8 mouse cellular contexts compared by ENCODE assay signal in the genomic region with DNA sequence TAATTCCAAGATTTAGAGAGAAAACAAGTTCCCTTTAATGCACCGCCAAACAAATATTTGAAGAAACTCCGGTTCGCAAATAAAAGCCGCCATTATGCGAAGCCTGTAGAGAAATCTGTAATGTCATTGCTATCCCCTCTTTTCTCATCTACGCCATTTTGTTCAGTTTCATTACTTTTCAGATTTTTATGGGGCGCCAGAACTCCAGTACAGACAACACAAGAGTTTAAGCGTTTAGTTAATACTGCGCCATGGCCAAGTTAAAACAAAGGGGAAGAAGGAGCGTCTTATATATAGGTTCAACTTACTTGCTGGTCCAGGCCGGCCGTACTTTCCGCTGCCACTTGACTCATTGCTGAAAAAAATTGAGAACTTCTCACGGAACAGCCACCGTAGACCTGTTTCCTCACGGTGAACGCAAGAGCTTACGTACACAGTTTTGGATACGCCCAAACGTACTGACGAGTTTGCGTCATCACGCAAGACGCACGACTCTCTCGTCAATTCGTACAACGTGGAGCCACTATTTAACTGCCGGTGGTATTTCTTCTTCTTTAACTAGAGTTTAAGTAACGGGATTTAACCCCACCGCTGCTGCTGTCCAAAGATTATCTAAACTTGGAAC. TPM values are rescaled to one million over a fixed set of nuclear protein-coding genes. Genes with fewer than 3 reads are reported as not detected.
A peak's percentile ranks its signal among the peaks of the same experiment; 100 is the strongest.
DNase-seq lines count a peak whose midpoint lies in the region; ATAC-seq and TF ChIP-seq lines count a peak whose summit lies in the region.

A gene (minus strand): TSS at position 459 of the 625 bp plus-strand sequence.

- H3K36me3 ChIP-seq in MEL (ENCODE audit: control insufficient read depth in 1 of 2, insufficient read depth in 2 of 2, low read length in 2 of 2), result peaks cover 12 to 31% of the 10 kb centered on the region in 2 experiments
- no peaks in the 10 kb centered on the region for H3K36me3 ChIP-seq in intestine, postnatal 0 days (ENCODE audit: control insufficient read depth, insufficient read depth)
- H3K36me3 ChIP-seq in lung, embryonic 15.5 days, result no peaks in the 10 kb centered on the region
- no peaks in the 10 kb centered on the region for H3K36me3 ChIP-seq in neural tube, embryonic 15.5 days

- no peak for TF ChIP-seq POLR2A in MEL (IDR thresholded peaks at IDR 0.05; ENCODE audit: control insufficient read depth in 1 of 2, insufficient read depth in 1 of 2, low read depth in 1 of 2, low read length in 2 of 2, poor library complexity in 1 of 2)

- peak within 1 kb of the TSS; percentile 88 for H3K27ac ChIP-seq in MEL (ENCODE audit: control insufficient read depth, low read depth, low read length)
- H3K27ac ChIP-seq in intestine, postnatal 0 days (ENCODE audit: low read depth, low read length), result peak within 1 kb of the TSS; percentile 74; the same call in 1 of the 2 replicates
- H3K27ac ChIP-seq in lung, embryonic 15.5 days, result peak within 1 kb of the TSS; percentile 76
- peak within 1 kb of the TSS; percentile 51 for H3K27ac ChIP-seq in neural tube, embryonic 15.5 days (replicated peaks)

- TF ChIP-seq RAD21 in MEL (IDR thresholded peaks at IDR 0.05; ENCODE audit: low read depth, low read length), result no peak

- peaks cover 15% of the 10 kb centered on the region for H3K79me2 ChIP-seq in MEL (ENCODE audit: control insufficient read depth, insufficient read depth, low read length, poor library complexity)

- H3K9ac ChIP-seq in MEL (ENCODE audit: control insufficient read depth, low read depth, low read length, poor library complexity, severe bottlenecking), result peak within 1 kb of the TSS; percentile 74
- peak within 1 kb of the TSS; percentile 26; the same call in 1 of the 2 replicates for H3K9ac ChIP-seq in intestine, postnatal 0 days (ENCODE audit: low read depth, low read length)
- H3K9ac ChIP-seq in lung, embryonic 15.5 days, result peak within 1 kb of the TSS; percentile 22; the same call in 1 of the 2 replicates
- no peak within 1 kb of the TSS for H3K9ac ChIP-seq in neural tube, embryonic 15.5 days (replicated peaks)

- TF ChIP-seq CTCF in MEL (IDR thresholded peaks at IDR 0.05 in 2 of 3, conservative IDR thresholded peaks at IDR 0.05 in 1 of 3; ENCODE audit: control insufficient read depth in 1 of 3, insufficient read depth in 1 of 3, low read depth in 2 of 3, low read length in 3 of 3, poor library complexity in 1 of 3, severe bottlenecking in 1 of 3), result no peak
- TF ChIP-seq CTCF in intestine, postnatal 0 days (IDR thresholded peaks at IDR 0.05; ENCODE audit: low read depth), result no peak

- peak within 1 kb of the TSS; percentile 41 for H3K4me2 ChIP-seq in intestine, postnatal 0 days (replicated peaks; ENCODE audit: low read depth)
- H3K4me2 ChIP-seq in lung, embryonic 15.5 days, result peak within 1 kb of the TSS; percentile 34
- peak within 1 kb of the TSS; percentile 43 for H3K4me2 ChIP-seq in neural tube, embryonic 15.5 days

- no peaks in the 10 kb centered on the region for H3K4me1 ChIP-seq in MEL (ENCODE audit: control insufficient read depth in 1 of 2, insufficient read depth in 2 of 2, low read length in 2 of 2)
- no peaks in the 10 kb centered on the region for H3K4me1 ChIP-seq in intestine, postnatal 0 days (replicated peaks; ENCODE audit: control insufficient read depth, insufficient read depth, low read length)
- H3K4me1 ChIP-seq in lung, embryonic 15.5 days, result no peaks in the 10 kb centered on the region
- no peaks in the 10 kb centered on the region for H3K4me1 ChIP-seq in neural tube, embryonic 15.5 days

- 5% methylated on average over 24 of the region's 31 CpGs for WGBS in intestine, postnatal 0 days
- WGBS in lung, embryonic 15.5 days, result 1% methylated on average over 29 of the region's 31 CpGs
- 6% methylated on average over 28 of the region's 31 CpGs for WGBS in neural tube, embryonic 15.5 days

- no peak for TF ChIP-seq EP300 in MEL (IDR thresholded peaks at IDR 0.05; ENCODE audit: low read depth in 1 of 2, low read length in 2 of 2)

- H3K4me3 ChIP-seq in MEL (ENCODE audit: control insufficient read depth in 1 of 2, insufficient read depth in 1 of 2, low read depth in 2 of 2, low read length in 2 of 2), result peak within 1 kb of the TSS; percentile 91 to 98
- H3K4me3 ChIP-seq in intestine, postnatal 0 days (ENCODE audit: low read depth, low read length), result peak within 1 kb of the TSS; percentile 43
- peak within 1 kb of the TSS; percentile 44 for H3K4me3 ChIP-seq in lung, embryonic 15.5 days
- peak within 1 kb of the TSS; percentile 41 for H3K4me3 ChIP-seq in neural tube, embryonic 15.5 days (replicated peaks)

- ATAC-seq in intestine, postnatal 0 days, result peak; percentile 78
- ATAC-seq in lung, embryonic 15.5 days (ENCODE audit: borderline replicate concordance, extremely low read depth, low FRiP score, low TSS enrichment), result peak; percentile 88; the same call in 1 of the 2 replicates
- ATAC-seq in neural tube, embryonic 15.5 days (ENCODE audit: low FRiP score), result peak; percentile 98

- DNase-seq in CD4-positive helper T cell, adult 2 months (ENCODE audit: low read depth, low spot score), result peak; percentile 93
- peak; percentile 98 for DNase-seq in MEL (ENCODE audit: low read depth, low spot score)
- peak; percentile 38 for DNase-seq in embryo, embryonic 11.5 days (ENCODE audit: low read depth, low spot score)
- peak; percentile 38 for DNase-seq in gonadal fat pad, adult 2 months (ENCODE audit: low read depth)
- DNase-seq in ovary, postnatal 36 days (ENCODE audit: low spot score), result no peak

- no peaks in the 10 kb centered on the region for H3K9me3 ChIP-seq in MEL (replicated peaks; ENCODE audit: insufficient read depth, low read length)
- H3K9me3 ChIP-seq in intestine, postnatal 0 days (ENCODE audit: control insufficient read depth), result no peaks in the 10 kb centered on the region
- no peaks in the 10 kb centered on the region for H3K9me3 ChIP-seq in lung, embryonic 15.5 days
- H3K9me3 ChIP-seq in neural tube, embryonic 15.5 days (replicated peaks), result no peaks in the 10 kb centered on the region

- no peaks in the 10 kb centered on the region for H3K27me3 ChIP-seq in MEL (ENCODE audit: control insufficient read depth in 1 of 2, insufficient read depth in 2 of 2, low read length in 2 of 2)
- H3K27me3 ChIP-seq in intestine, postnatal 0 days (replicated peaks; ENCODE audit: control insufficient read depth, insufficient read depth, low read length), result no peaks in the 10 kb centered on the region
- H3K27me3 ChIP-seq in lung, embryonic 15.5 days, result no peaks in the 10 kb centered on the region
- no peaks in the 10 kb centered on the region for H3K27me3 ChIP-seq in neural tube, embryonic 15.5 days (replicated peaks)

TF ChIP-seq in MEL, 35 proteins besides CTCF, POLR2A, EP300 and RAD21:
- TF ChIP-seq MEF2A (IDR thresholded peaks at IDR 0.05; ENCODE audit: extremely low read depth, insufficient replicate concordance, low read depth, low read length, poor library complexity, severe bottlenecking) (no peak), SIN3A (IDR thresholded peaks at IDR 0.05; ENCODE audit: low read length) (no peak), ZKSCAN1 (IDR thresholded peaks at IDR 0.05; ENCODE audit: low read depth, low read length) (no peak)

RNA-seq across cellular contexts. Expression of the gene that starts here (rescaled TPM):
- total RNA-seq in MEL (2012; rRNA removed), result 44.2 and 48.5 TPM in 2 replicates
- 10 to 100 TPM in 1 of 2 experiments, not detected in 1; 26.6 TPM for polyA plus RNA-seq in MEL (2012; ENCODE audit: insufficient read depth in 1 of 2, insufficient read length in 2 of 2, low read depth in 1 of 2, low replicate concordance in 2 of 2, missing spikeins in 1 of 2)
- 8.2 and 8.8 TPM in 2 replicates for polyA plus RNA-seq in gonadal fat pad, adult 2 months (2012; rRNA removed)
- not detected in 2 replicates for polyA plus RNA-seq in intestine, postnatal 0 days (2015; fragmentation: Nextera tagmentation; extraction: Ambion mirVana)
- polyA plus RNA-seq in lung, embryonic 15.5 days (2015; fragmentation: Nextera tagmentation; extraction: Ambion mirVana), result 18.5 and 20.9 TPM in 2 replicates
- 15.9 and 17.2 TPM in 2 replicates for polyA plus RNA-seq in neural tube, embryonic 15.5 days (2015; fragmentation: Nextera tagmentation; extraction: Ambion mirVana)

Comparison
In these comparisons a context has a peak if more than half of its experiments do, and no peak if none do; other contexts are left out.
1. H3K4me3 ChIP-seq: peak in every context shown above with its lines; median percentile 94 in MEL; 44 in lung, embryonic 15.5 days; 43 in intestine, postnatal 0 days; 41 in neural tube, embryonic 15.5 days.